Mouse (Mus musculus) heart, embryonic 14.5 days (tissue): ENCODE results near the gene 5730596B20Rik. TPM values are rescaled to one million over a fixed set of nuclear protein-coding genes. Genes with fewer than 3 reads are reported as not detected.
A peak's percentile ranks its signal among the peaks of the same experiment; 100 is the strongest.

Experiments
- ATAC-seq: fragments of 200-750 bp; cut with Nextera tagmentation; 2 replicates; pipeline ENCODE4 v1.8.0; 2017; ENCODE audit warnings: low read depth, moderate TSS enrichment; ENCODE audit not compliant: insufficient number of reproducible peaks, insufficient read depth, low FRiP score
- H3K27ac ChIP-seq, 2 experiments: fragments of 200-500 bp in 1 of 2; fragments of 300-500 bp in 1 of 2; sonication (generic) in 1 of 2; replicated peaks in 1 of 2; 2 replicates each; pipeline ENCODE4 v1.5.1; 2012 to 2014; ENCODE audit warnings: low read depth in 2 of 2, low read length in 2 of 2, control low read depth in 1 of 2, mild to moderate bottlenecking in 1 of 2, mixed read lengths in 1 of 2; ENCODE audit not compliant: control insufficient read depth in 1 of 2, insufficient read depth in 1 of 2
- H3K27me3 ChIP-seq: fragments of 300-500 bp; sonication (generic); 2 replicates; pipeline ENCODE4 v1.6.1; 2014; ENCODE audit warnings: mild to moderate bottlenecking, low read length, control low read depth; ENCODE audit not compliant: control insufficient read depth, insufficient read depth
- H3K36me3 ChIP-seq: fragments of 300-500 bp; sonication (generic); 2 replicates; pipeline ENCODE4 v1.6.1; 2014; ENCODE audit warnings: mild to moderate bottlenecking, control low read depth, low read length, mixed read lengths; ENCODE audit not compliant: control insufficient read depth, insufficient read depth
- H3K4me1 ChIP-seq, 2 experiments: fragments of 200-500 bp in 1 of 2; fragments of 300-500 bp in 1 of 2; sonication (generic) in 1 of 2; 2 replicates each; pipeline ENCODE4 v1.6.1; 2012 to 2014; ENCODE audit warnings: low read length in 2 of 2, control low read depth in 1 of 2, mixed read lengths in 1 of 2; ENCODE audit not compliant: control insufficient read depth in 2 of 2, insufficient read depth in 2 of 2
- H3K4me2 ChIP-seq: fragments of 300-500 bp; sonication (generic); 2 replicates; pipeline ENCODE4 v1.6.1; 2014; ENCODE audit warnings: mild to moderate bottlenecking, low read length
- H3K4me3 ChIP-seq, 2 experiments: fragments of 200-500 bp in 1 of 2; fragments of 300-500 bp in 1 of 2; sonication (generic) in 1 of 2; 2 replicates each; pipeline ENCODE4 v1.5.1; 2012 to 2014; ENCODE audit warnings: low read length in 2 of 2, mild to moderate bottlenecking in 2 of 2, control low read depth in 1 of 2, low read depth in 1 of 2, moderate library complexity in 1 of 2; ENCODE audit not compliant: control insufficient read depth in 1 of 2, insufficient read depth in 1 of 2
- H3K9ac ChIP-seq: fragments of 300-500 bp; sonication (generic); 2 replicates; pipeline ENCODE4 v1.6.1; 2014; ENCODE audit warnings: mild to moderate bottlenecking, low read length
- H3K9me3 ChIP-seq: fragments of 300-500 bp; sonication (generic); 2 replicates; pipeline ENCODE4 v1.6.1; 2016; ENCODE audit warnings: low read length, control low read depth; ENCODE audit not compliant: control insufficient read depth
- WGBS: fragments of 180-500 bp; shearing (Covaris S2); extraction: QIAGEN DNeasy Blood & Tissue Kit; methylation state at CpG from one replicate; pipeline ENCODE4 v1.1.7; 2014; 5-methylcytosine and 5-hydroxymethylcytosine counted together
- polyA plus RNA-seq: library from polyadenylated mRNA; unstranded; fragments of >200 nt; fragmentation: Nextera tagmentation; extraction: Ambion mirVana; gene quantifications from 2 replicates; pipeline ENCODE4 v1.2.1, GENCODE M21; 2014

The 5730596B20Rik gene
- polyA plus RNA-seq, 1 experiment from 2014 or later = not detected

DNA sequence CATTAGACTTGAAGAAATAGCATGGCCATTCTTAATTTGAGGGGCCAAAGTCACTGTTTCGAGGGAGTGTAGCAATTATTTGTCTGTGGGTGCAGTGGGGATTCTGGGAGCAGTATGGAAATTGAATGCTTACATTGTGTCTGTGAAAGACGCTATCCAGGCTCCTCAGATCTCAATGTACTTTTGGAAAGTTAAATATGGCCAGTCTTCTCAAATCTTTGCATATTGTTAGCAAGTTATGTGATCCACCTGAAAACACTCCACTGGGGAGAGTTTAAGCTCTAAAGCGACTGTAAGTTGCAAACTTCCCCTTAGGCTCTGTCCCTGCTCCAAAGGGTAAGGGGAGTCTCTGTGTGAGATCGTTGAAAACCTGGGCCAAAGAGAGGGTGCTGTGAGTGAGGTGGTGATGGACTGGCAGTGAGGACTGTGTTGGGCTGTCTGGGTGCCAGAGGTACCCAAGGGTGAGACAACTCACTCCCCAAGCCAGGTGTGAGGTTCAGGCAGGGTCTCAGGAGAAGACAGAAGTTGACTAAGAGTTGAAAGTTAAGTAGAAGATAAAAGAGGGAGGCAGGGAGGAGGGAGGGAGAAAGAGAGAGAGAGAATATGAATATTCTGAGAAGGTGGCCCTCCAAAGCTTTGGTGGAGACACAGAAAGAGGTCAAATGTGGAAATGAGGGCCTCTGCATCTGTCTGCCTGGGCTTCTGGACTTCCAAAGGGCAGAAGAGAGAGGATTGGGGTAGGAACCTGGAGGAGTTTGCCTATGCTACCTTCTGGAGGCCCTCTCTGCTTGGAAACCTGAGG lies 29.8 kb downstream of the 5730596B20Rik start:
- Histone ChIP-seq H3K9me3 (no peaks in the 10 kb centered on the region), H3K4me2 (no peak overlapping the region), H3K4me3 (no peak overlapping the region), H3K9ac (no peak overlapping the region), H3K36me3 (no peaks in the 10 kb centered on the region), H3K27me3 (peaks cover 100% of the 10 kb centered on the region), H3K4me1 (peaks cover 5 to 19% of the 10 kb centered on the region in 2 experiments; a peak in 3 of 4 replicates), H3K27ac (no peak overlapping the region)
- WGBS = 6% methylated on average over 4 of the region's 4 CpGs
- no peak for ATAC-seq

- Histone ChIP-seq H3K9ac (no peak overlapping the region), H3K36me3 (no peaks in the 10 kb centered on the region), H3K27me3 (peaks cover 100% of the 10 kb centered on the region), H3K27ac (no peak overlapping the region), H3K9me3 (no peaks in the 10 kb centered on the region), H3K4me2 (no peak overlapping the region), H3K4me1 (peaks cover 5 to 19% of the 10 kb centered on the region in 2 experiments; a peak in 3 of 4 replicates), H3K4me3 (no peak overlapping the region)
- ATAC-seq = no peak
Observed at GRCm38 (mm10) chr6:52207684-52207976, 30.3 kb downstream of the 5730596B20Rik start.

- Histone ChIP-seq H3K4me3 (peak within 1 kb of the TSS in 1 of 2 experiments; percentile 12; a peak in 1 of 4 replicates), H3K4me1 (peaks cover 5 to 22% of the 10 kb centered on the region in 2 experiments; a peak in 3 of 4 replicates), H3K4me2 (peak within 1 kb of the TSS; percentile 14; the same call in 1 of the 2 replicates), H3K27ac (no peak within 1 kb of the TSS), H3K9ac (no peak within 1 kb of the TSS), H3K9me3 (no peaks in the 10 kb centered on the region), H3K27me3 (peaks cover 100% of the 10 kb centered on the region), H3K36me3 (no peaks in the 10 kb centered on the region)
- 2% methylated on average over 47 of the region's 47 CpGs for WGBS
- ATAC-seq = no peak
Observed at GRCm38 (mm10) chr6:52208072-52208867, 31.0 kb downstream of the 5730596B20Rik start, which contains the start of gene Hoxa6. TSS of gene Hoxa6 (minus strand) at chr6:52208722.

GRCm38 (mm10) chr6:52208868-52209684 lies 31.8 kb downstream of the 5730596B20Rik start:
- no peak for ATAC-seq
- Histone ChIP-seq H3K36me3 (no peaks in the 10 kb centered on the region), H3K9me3 (no peaks in the 10 kb centered on the region), H3K4me2 (peak overlapping the region; percentile 14; the same call in 1 of the 2 replicates), H3K27me3 (peaks cover 100% of the 10 kb centered on the region), H3K9ac (no peak overlapping the region), H3K4me1 (peaks cover 5 to 15% of the 10 kb centered on the region in 2 experiments; a peak in 3 of 4 replicates), H3K4me3 (peak overlapping the region in 1 of 2 experiments; percentile 12; a peak in 1 of 4 replicates), H3K27ac (no peak overlapping the region)
- WGBS = 7% methylated on average over 18 of the region's 18 CpGs

GRCm38 (mm10) chr6:52209685-52210046 lies 32.4 kb downstream of the 5730596B20Rik start:
- Histone ChIP-seq H3K27ac (no peak overlapping the region), H3K9ac (no peak overlapping the region)

GRCm38 (mm10) chr6:52211170-52211935 lies 34.1 kb downstream of the 5730596B20Rik start:
- Histone ChIP-seq H3K4me1 (peaks cover 3 to 10% of the 10 kb centered on the region in 2 experiments; a peak in 2 of 4 replicates), H3K9me3 (no peaks in the 10 kb centered on the region), H3K9ac (no peak overlapping the region), H3K4me3 (0 out of 4 replicates have a peak overlapping the region, but pooled peaks of 1 of the 2 experiments have one; percentile 1), H3K27me3 (peaks cover 100% of the 10 kb centered on the region), H3K36me3 (no peaks in the 10 kb centered on the region), H3K27ac (no peak overlapping the region), H3K4me2 (no peak overlapping the region)
- ATAC-seq = no peak
- WGBS = 1% methylated on average over 37 of the region's 37 CpGs

More at GRCm38 (mm10) chr6:52209685-52210046, 32.4 kb downstream of the 5730596B20Rik start:
- no peaks in the 10 kb centered on the region for H3K9me3 ChIP-seq
- 11% methylated on average over 12 of the region's 12 CpGs for WGBS
- no peak for ATAC-seq
- no peak overlapping the region for H3K4me2 ChIP-seq
- H3K4me1 ChIP-seq = peaks cover 3 to 10% of the 10 kb centered on the region in 2 experiments; a peak in 2 of 4 replicates
- peaks cover 100% of the 10 kb centered on the region for H3K27me3 ChIP-seq
- H3K4me3 ChIP-seq = no peak overlapping the region
- no peaks in the 10 kb centered on the region for H3K36me3 ChIP-seq
